Mouse (Mus musculus): ENCODE results near the gene Spata31d1c. TPM values are rescaled to one million over a fixed set of nuclear protein-coding genes. Genes with fewer than 3 reads are reported as not detected.

The Spata31d1c gene
- polyA plus RNA-seq (2012; rRNA removed) = not detected in 2 replicates

DNA sequence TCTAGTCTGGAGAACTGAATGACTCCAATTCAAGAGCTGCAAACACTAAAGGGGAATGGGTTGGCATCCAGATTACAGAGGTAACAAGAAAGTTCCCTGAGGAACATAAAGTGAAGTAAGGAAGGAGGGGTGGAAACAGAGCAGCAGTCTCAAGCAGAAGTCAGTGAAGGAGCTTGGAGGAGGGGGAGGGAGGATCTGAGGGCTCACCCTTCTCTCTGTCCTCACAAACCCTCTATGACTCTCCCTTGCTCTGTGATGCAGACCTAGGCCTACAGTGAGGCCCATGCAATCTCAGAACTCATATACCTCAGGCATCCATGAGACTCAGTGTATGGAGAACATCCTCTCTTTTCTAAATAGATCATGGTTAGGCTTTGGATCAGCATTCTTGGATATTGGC is at the start of gene Spata31d1c:
Gene Spata31d1c (plus strand): TSS at position 301 of the 400 bp plus-strand sequence.
- TF ChIP-seq POLR2A (IDR thresholded peaks at IDR 0.05; ENCODE audit: low read depth, low read length) (no peak), CTCF (IDR thresholded peaks at IDR 0.05; ENCODE audit: extremely low read depth, insufficient read depth, insufficient read length, insufficient replicate concordance) (no peak)
- Histone ChIP-seq H3K27ac (ENCODE audit: insufficient read depth, low read length) (no peak within 1 kb of the TSS), H3K27me3 (ENCODE audit: control insufficient read depth, insufficient read depth, low read length) (no peaks in the 10 kb centered on the region), H3K36me3 (ENCODE audit: control insufficient read depth, insufficient read depth, low read length) (no peaks in the 10 kb centered on the region), H3K4me1 (ENCODE audit: control insufficient read depth, insufficient read depth, insufficient read length) (no peaks in the 10 kb centered on the region), H3K4me3 (ENCODE audit: extremely low read depth, insufficient read depth, insufficient read length) (no peak within 1 kb of the TSS)
- no peak for DNase-seq (ENCODE audit: low read depth in 1 of 2, low spot score in 2 of 2)

- DNase-seq (ENCODE audit: low read depth in 1 of 2, low spot score in 2 of 2) = no peak
- Histone ChIP-seq H3K27ac (ENCODE audit: insufficient read depth, low read length) (no peak overlapping the region), H3K27me3 (ENCODE audit: control insufficient read depth, insufficient read depth, low read length) (no peaks in the 10 kb centered on the region), H3K4me1 (ENCODE audit: control insufficient read depth, insufficient read depth, insufficient read length) (no peaks in the 10 kb centered on the region), H3K36me3 (ENCODE audit: control insufficient read depth, insufficient read depth, low read length) (no peaks in the 10 kb centered on the region), H3K4me3 (ENCODE audit: extremely low read depth, insufficient read depth, insufficient read length) (no peak overlapping the region)
- no peak for TF ChIP-seq CTCF (IDR thresholded peaks at IDR 0.05; ENCODE audit: extremely low read depth, insufficient read depth, insufficient read length, insufficient replicate concordance)
- no peak for TF ChIP-seq POLR2A (IDR thresholded peaks at IDR 0.05; ENCODE audit: low read depth, low read length)
Measured at GRCm38 (mm10) chr13:64988828-64989227, 44.0 kb upstream of the Spata31d1c start.

GRCm38 (mm10) chr13:65005414-65005813 is 27.4 kb upstream of the Spata31d1c start:
- no peak for TF ChIP-seq CTCF (IDR thresholded peaks at IDR 0.05; ENCODE audit: extremely low read depth, insufficient read depth, insufficient read length, insufficient replicate concordance)
- no peak for TF ChIP-seq POLR2A (IDR thresholded peaks at IDR 0.05; ENCODE audit: low read depth, low read length)
- Histone ChIP-seq H3K27me3 (ENCODE audit: control insufficient read depth, insufficient read depth, low read length) (no peaks in the 10 kb centered on the region), H3K36me3 (ENCODE audit: control insufficient read depth, insufficient read depth, low read length) (no peaks in the 10 kb centered on the region), H3K4me1 (ENCODE audit: control insufficient read depth, insufficient read depth, insufficient read length) (no peaks in the 10 kb centered on the region), H3K4me3 (ENCODE audit: extremely low read depth, insufficient read depth, insufficient read length) (no peak overlapping the region), H3K27ac (ENCODE audit: insufficient read depth, low read length) (no peak overlapping the region)
- DNase-seq (ENCODE audit: low read depth in 1 of 2, low spot score in 2 of 2) = no peak

DNA sequence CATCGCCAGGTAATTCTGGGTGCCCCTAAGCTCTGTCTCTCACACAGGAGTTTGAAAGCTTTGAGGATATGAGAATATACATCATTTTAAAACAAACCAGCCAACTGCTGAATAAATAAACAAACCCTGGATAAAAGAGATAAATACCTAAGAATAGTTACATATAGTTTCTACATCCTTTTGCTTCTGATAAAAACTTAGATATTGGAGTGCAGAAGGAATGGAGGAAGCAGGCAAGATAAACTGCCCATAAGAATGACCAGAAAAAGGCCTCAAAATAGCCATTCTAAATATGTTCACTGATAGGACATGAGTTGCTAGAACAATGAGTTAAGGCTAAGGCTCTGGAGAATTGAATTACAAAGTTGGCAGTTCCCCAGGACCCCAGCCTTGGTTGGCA is 26.1 kb upstream of the Spata31d1c start:
- WGBS = 93% methylated on average over 1 of the region's 1 CpGs
- Histone ChIP-seq H3K4me3 (ENCODE audit: extremely low read depth, insufficient read depth, insufficient read length) (no peak overlapping the region), H3K27ac (ENCODE audit: insufficient read depth, low read length) (no peak overlapping the region), H3K27me3 (ENCODE audit: control insufficient read depth, insufficient read depth, low read length) (no peaks in the 10 kb centered on the region), H3K36me3 (ENCODE audit: control insufficient read depth, insufficient read depth, low read length) (no peaks in the 10 kb centered on the region), H3K4me1 (ENCODE audit: control insufficient read depth, insufficient read depth, insufficient read length) (no peaks in the 10 kb centered on the region)
- no peak for DNase-seq (ENCODE audit: low read depth in 1 of 2, low spot score in 2 of 2)
- no peak for TF ChIP-seq CTCF (IDR thresholded peaks at IDR 0.05; ENCODE audit: extremely low read depth, insufficient read depth, insufficient read length, insufficient replicate concordance)
- TF ChIP-seq POLR2A (IDR thresholded peaks at IDR 0.05; ENCODE audit: low read depth, low read length) = no peak

DNA sequence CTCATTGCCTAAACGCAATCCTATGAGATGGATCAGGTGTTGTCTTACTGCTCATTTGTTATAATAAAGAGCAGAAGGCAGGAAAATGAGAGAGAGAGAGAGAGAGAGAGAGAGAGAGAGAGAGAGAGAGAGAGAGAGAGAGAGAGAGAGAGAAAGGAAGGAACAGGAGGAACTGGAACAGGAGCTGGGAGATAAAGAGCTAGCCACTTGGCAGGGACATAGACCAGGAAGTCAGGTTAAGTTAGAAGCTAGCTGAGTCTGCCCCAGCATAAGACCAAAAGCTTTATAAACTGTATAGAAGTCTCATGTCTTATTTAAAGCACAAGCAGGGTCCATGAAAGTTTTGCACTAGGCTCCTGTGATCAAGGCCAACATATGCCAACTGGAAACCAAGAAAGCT is 24.9 kb upstream of the Spata31d1c start:
- DNase-seq (ENCODE audit: low read depth in 1 of 2, low spot score in 2 of 2) = no peak
- no peak for TF ChIP-seq CTCF (IDR thresholded peaks at IDR 0.05; ENCODE audit: extremely low read depth, insufficient read depth, insufficient read length, insufficient replicate concordance)
- no peak for TF ChIP-seq POLR2A (IDR thresholded peaks at IDR 0.05; ENCODE audit: low read depth, low read length)
- Histone ChIP-seq H3K4me1 (ENCODE audit: control insufficient read depth, insufficient read depth, insufficient read length) (no peaks in the 10 kb centered on the region), H3K27ac (ENCODE audit: insufficient read depth, low read length) (no peak overlapping the region), H3K4me3 (ENCODE audit: extremely low read depth, insufficient read depth, insufficient read length) (no peak overlapping the region), H3K27me3 (ENCODE audit: control insufficient read depth, insufficient read depth, low read length) (no peaks in the 10 kb centered on the region), H3K36me3 (ENCODE audit: control insufficient read depth, insufficient read depth, low read length) (no peaks in the 10 kb centered on the region)
- 81% methylated on average over 1 of the region's 1 CpGs for WGBS

- WGBS = 74% methylated on average over 4 of the region's 4 CpGs
- Histone ChIP-seq H3K27ac (ENCODE audit: insufficient read depth, low read length) (no peak overlapping the region), H3K36me3 (ENCODE audit: control insufficient read depth, insufficient read depth, low read length) (no peaks in the 10 kb centered on the region), H3K4me3 (ENCODE audit: extremely low read depth, insufficient read depth, insufficient read length) (no peak overlapping the region), H3K27me3 (ENCODE audit: control insufficient read depth, insufficient read depth, low read length) (no peaks in the 10 kb centered on the region), H3K4me1 (ENCODE audit: control insufficient read depth, insufficient read depth, insufficient read length) (no peaks in the 10 kb centered on the region)
- no peak for DNase-seq (ENCODE audit: low read depth in 1 of 2, low spot score in 2 of 2)
- no peak for TF ChIP-seq CTCF (IDR thresholded peaks at IDR 0.05; ENCODE audit: extremely low read depth, insufficient read depth, insufficient read length, insufficient replicate concordance)
- TF ChIP-seq POLR2A (IDR thresholded peaks at IDR 0.05; ENCODE audit: low read depth, low read length) = no peak
Measured at GRCm38 (mm10) chr13:65011052-65011738, 21.7 kb upstream of the Spata31d1c start.

- H3K27ac ChIP-seq (ENCODE audit: insufficient read depth, low read length) = no peak overlapping the region
- WGBS = 57% methylated on average over 4 of the region's 4 CpGs
- no peak for DNase-seq (ENCODE audit: low read depth in 1 of 2, low spot score in 2 of 2)
Measured at GRCm38 (mm10) chr13:65035057-65035456, 2.2 kb downstream of the Spata31d1c start.

More at GRCm38 (mm10) chr13:65035057-65035456, 2.2 kb downstream of the Spata31d1c start:
- Histone ChIP-seq H3K4me1 (ENCODE audit: control insufficient read depth, insufficient read depth, insufficient read length) (no peaks in the 10 kb centered on the region), H3K27me3 (ENCODE audit: control insufficient read depth, insufficient read depth, low read length) (no peaks in the 10 kb centered on the region), H3K4me3 (ENCODE audit: extremely low read depth, insufficient read depth, insufficient read length) (no peak overlapping the region), H3K36me3 (ENCODE audit: control insufficient read depth, insufficient read depth, low read length) (no peaks in the 10 kb centered on the region)
- TF ChIP-seq POLR2A (IDR thresholded peaks at IDR 0.05; ENCODE audit: low read depth, low read length) (no peak), CTCF (IDR thresholded peaks at IDR 0.05; ENCODE audit: extremely low read depth, insufficient read depth, insufficient read length, insufficient replicate concordance) (no peak)

Data from spleen, adult 2 months (tissue).